Mouse (Mus musculus) embryo, embryonic 11.5 days (tissue): ENCODE data around the gene Slitrk4.

Source experiments
- DNase-seq: peaks from one replicate; pipeline ENCODE4 v3.0.0-alpha.2; 2012; ENCODE audit warnings: low read depth, low spot score

Slitrk4 gene

GRCm38 (mm10) chrX:64276290-64277125, at the start of gene Slitrk4:
TSS of gene Slitrk4 (minus strand) at chrX:64276996.
- no peak for DNase-seq

- DNase-seq = no peak
Observed at GRCm38 (mm10) chrX:64319501-64319900, 42.7 kb upstream of the Slitrk4 start.

DNA sequence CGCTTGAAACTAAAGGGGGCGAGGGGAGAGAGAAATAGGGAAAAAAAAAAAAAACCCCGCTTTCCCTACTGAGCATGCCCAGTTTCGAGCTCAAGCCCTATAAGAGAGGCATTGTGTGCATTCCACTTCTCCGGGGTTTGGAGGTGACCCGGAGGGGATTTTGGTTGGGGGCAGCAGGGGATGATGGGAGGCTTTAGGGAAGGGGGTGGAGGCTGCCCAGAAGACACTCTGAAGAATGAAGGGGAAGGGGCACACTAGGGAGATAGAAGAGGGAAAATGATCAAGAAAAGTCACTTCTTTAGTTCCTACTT, 1.1 kb upstream of the Slitrk4 start:
- no peak for DNase-seq

GRCm38 (mm10) chrX:64277126-64277990, 562 bp upstream of the Slitrk4 start:
- no peak for DNase-seq

GRCm38 (mm10) chrX:64275501-64276289, 1.1 kb downstream of the Slitrk4 start:
- DNase-seq = no peak

- no peak for DNase-seq
Observed at GRCm38 (mm10) chrX:64263481-64263880, 13.3 kb downstream of the Slitrk4 start.
